Mouse (Mus musculus) cerebellum, postnatal 36 days (tissue): ENCODE results near the gene Mapkapk5.
A peak's percentile ranks its signal among the peaks of the same experiment; 100 is the strongest.
"Not testable (repeated sequence)": the region's sequence is repeated elsewhere in the genome, so short reads cannot be mapped to it uniquely, and the experiment has no call there.

Experiments used
- DNase-seq, 2 experiments: peaks; one replicate each; pipeline ENCODE4 v3.0.0; 2021 to 2022; ENCODE audit warnings: mixed read lengths in 2 of 2

Gene Mapkapk5

DNA sequence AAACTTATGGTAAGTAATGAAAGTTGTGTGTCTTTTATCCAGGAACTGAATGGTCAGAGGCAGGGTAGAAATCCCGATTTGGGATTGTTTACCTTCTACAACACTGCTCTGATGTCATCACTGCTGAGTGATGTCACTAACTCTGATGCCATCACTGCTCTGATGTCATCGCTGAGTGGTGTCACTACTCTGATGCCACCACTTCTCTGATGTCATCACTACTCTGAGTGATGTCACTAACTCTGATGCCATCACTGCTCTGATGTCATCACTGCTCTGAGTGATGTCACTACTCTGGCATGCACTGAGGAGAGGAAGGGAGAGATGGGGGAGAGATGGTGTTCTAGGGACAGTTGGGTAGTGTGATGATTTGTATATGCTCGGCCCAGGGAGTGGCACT, 16.7 kb upstream of the Mapkapk5 start:
- DNase-seq = no peak

DNA sequence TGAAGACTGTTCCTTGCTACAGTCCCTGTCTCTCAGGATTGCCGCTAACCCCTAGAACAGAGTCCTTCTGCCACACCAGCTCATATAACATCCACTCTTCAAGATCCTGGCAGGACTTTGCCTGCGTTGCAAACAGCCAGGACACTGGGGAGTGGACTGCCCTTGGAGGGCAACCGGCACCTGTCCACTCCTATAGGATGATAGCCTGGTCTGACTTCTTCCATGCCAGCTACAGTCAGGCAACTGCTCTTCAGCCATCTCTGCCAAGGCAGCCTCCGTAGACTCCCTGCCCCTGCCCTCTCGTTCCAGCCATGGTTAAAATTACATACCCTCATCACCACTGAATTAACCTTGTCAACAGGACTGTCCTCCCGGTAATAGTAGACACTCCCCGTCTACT, 3.5 kb upstream of the Mapkapk5 start:
- no peak for DNase-seq

DNA sequence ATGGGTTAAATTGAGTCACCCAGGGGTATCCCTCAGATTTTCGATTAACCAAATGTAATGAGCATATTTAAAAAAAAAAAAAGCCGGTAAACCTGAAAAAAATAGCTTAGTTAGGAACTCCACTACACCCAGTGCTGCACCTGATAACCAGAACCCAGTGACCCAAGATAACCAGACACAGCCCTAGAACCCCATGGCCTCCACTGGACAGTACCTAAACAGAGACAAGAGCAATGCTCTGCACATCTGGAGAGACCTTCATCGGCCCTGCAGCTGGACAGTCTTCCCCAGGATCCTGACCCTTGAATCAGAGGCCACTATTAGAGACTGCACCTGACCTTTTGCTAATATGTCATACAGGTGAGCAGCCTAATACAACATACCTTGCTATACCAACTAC, 1.4 kb upstream of the Mapkapk5 start:
- no peak for DNase-seq

DNA sequence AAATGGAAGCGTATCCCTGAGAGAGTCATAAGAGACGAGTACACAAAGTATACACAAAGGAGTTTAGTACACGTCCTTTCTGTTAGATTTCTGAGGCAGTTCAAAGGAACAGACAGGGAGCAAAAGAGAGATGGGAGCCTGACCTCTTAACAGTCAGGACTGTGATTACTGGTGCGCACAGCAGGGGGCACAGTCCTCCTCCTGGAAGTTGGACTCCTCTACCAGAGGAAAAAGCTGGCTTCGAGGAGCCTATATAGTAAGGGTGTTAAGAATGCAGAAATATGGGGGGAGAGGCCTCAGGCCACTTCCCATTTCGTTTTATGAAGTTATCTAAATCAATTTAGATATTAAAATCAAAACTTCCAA, 808 bp upstream of the Mapkapk5 start:
- peak; percentile 18 to 38 for DNase-seq

DNA sequence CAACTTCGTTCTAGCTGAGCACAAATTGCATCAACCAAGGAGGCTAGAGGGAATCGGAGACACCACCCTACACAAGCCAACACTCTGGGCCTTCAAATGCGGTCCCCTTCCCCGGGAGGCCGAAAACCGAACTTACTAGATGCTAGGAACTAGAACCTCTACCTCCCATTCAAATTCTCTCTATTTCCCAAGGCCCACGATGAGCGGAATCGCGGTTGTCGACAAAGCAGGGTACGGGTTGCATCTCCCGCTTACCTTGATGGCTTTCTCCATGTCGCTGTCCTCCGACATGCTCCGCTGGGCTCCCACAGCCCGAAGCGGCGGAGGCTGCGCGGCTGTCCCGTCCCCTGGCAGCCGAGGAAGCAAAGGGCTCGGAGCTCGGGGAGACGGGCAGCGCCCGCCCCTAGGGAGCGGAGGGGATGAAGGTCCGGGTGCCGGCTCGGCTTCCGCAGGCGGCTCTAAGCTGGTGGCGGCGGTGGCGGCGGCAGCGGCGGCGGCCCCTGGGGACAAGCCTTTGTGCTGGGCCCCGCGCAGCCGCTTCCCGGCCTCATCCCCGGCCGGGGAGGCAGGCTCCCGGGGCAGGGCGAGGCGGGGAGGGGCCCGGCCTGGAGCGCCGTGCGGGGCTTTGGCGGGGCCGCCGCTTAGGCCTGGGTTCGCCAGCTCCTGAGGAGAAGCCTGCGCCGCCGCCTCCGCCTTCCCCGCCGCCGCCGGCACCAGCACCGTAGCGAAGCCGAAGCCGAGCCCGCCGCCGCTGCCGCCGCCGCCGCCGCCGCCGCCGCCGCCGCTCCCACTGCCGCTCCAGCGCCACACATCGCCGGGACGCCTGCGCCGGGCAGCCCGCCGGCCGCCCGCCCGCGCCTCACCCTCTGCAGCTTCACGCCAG, 554 bp downstream of the Mapkapk5 start, which contains the start of the genes Adam1a and Gm42878:
Gene Adam1a, minus strand, starts transcription at position 573 of the 883 bp plus-strand sequence.
Gene Gm42878, minus strand, starts transcription at position 573 of the 883 bp plus-strand sequence.
- DNase-seq = peak; percentile 6 to 12

DNA sequence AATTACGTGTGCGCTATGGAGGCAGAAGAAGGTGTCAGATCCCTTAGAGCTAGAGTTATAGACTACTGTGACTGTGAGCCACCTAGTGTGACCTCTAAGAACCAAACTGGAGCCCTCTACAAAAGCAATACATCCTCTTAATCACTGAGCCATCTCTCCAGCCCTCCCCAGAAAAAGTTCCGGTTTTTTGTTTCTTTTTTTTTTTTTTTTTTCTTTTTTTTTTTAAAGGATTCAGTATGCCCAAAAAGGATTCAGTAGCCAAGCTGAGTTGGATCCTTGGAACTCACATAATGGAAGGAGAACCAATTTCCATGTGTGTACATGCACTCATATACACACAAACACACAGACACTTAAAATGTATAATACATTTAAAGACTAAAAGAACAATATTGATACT, 2.3 kb downstream of the Mapkapk5 start:
- DNase-seq = no peak

DNA sequence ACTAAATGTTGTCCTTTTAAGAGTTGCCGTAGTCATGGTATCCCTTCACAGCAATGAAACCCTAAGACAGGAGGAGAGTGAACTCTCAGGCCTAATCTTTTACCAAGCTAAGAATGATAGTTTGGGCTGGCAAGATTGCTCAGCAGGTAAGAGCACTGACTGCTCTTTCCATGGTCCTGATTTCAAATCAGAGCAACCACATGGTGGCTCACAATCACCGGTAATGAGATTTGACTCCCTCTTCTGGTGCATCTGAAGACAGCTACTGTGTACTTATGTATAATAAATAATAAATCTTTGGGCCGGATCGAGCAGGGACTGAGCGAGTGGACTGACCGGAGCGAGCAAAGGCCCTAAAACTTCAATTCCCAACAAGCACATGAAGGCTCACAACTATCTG, 4.5 kb downstream of the Mapkapk5 start:
- no peak for DNase-seq

DNA sequence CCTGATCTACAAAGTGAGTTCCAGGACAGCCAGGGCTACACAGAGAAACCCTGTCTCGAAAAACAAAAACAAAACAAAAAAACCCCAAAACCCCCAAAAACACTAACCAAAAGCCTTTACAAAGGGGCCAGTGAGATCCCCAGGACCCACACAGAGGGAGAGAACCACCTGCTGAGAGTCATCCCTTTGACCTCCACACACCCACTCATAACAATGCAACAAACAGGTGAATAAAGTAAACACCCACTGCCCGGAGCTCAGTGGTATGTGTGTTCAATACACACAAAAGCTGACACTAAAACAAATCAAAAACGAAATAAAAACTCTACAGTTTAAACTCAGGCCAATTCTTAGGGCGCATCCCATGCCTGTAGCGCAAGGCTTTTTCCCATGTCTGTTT, 5.6 kb downstream of the Mapkapk5 start:
- DNase-seq = no peak

DNA sequence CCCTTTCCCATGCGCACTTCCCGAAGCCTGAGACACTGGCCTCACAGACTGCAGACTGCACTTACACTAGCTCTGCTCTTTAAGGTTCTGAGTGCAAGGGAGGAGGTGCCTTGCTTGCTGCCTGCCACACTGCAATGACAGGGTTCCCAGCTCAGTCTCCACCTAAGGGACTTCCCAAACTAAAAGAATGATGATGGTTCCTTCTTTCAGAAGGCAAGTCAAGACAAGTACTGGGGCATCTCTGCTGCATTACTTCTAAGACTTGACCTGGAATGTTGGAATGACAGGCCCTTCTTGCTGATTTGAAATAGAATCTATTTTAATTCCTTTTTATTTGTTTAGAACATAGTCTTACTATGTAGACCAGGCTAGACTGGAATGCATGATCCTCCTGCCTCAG, 8.1 kb downstream of the Mapkapk5 start:
- DNase-seq = no peak

DNA sequence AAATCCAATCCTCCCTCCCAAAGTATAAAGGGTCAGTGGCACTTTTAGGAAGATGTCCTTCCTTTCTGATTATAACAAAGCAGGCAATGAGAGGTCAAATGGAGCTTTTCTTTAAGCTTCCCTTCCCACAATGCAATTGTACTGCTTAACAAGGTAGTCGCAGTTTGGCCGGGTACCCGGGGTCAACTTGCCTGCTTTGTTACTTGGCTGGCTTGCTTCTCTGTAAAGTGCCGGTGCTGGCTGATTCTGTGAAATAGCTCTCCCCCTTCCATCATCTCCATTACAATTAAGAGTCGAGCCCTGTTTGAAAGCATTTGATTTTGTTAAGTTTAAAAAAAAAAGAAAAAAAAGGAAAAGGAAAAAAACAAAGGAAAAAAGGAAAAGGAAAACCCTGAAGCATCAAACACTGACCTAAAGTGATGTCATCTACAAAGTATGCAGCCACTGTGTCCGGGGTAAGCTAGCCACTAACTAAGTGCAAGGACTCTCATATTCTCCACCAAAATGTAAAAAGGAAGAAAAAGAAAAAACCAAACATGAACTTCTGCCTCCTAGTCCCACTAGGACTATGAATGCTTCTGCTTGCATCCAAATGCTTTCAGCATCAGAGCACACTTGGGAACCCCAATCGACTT, 8.7 kb downstream of the Mapkapk5 start:
- no peak for DNase-seq

DNA sequence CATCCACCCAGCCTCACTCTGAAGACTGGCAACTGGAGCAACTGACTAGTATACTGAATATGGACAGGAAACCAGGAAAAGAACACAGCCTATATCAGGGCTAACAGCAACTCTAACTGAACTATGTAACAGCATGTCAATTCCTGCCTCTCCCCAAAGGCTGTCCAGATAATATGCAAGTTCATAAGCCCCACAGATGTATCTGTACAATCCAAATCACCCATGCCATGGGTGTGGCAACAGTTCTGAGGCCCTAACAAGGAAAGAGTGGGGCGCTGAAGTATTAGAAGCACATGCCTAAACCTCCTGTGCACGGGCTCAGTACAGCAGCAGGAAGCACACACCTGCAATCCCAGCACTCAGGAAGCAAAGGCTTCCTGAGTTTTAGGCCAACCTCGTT, 10.6 kb downstream of the Mapkapk5 start:
- no peak for DNase-seq

DNA sequence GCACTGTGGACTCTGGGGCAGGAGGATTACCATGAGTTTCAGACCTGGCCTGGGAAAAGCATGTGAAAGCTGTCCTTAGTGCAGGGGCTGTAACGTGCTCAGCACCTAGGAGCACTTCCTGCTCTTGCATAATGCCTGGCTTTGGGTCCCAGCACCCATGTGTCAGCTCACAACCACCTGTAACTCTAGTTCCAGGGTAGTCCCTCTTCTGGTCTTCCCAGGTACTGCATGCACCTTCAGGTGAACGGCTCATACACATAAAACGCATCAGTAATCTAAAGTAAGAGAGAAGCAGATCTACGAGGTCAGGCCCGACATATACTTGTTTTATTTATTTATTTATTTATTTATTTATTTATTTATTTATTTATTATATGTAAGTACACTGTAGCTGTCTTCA, 11.2 kb downstream of the Mapkapk5 start:
- DNase-seq = peak; percentile 13 to 14

DNA sequence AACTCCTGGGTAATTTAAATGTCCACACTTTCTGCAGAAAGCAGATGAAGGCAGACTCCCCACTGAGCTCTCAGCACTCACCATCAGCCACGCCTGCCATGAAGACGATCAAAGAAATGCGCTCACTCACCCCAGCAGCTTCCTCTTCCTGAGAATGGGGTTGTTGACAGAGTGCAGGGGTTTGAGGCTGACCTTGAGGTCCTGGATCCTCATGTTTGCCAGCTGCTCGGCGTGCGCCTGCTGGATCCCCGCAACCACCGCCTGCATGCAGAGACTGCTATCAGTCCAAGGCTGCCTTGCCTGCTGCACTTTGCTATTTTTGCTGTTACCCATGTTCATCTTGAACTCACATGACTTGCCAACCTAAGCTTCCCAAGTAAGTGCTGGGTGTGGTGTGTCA, 18.7 kb downstream of the Mapkapk5 start:
- no peak for DNase-seq

DNA sequence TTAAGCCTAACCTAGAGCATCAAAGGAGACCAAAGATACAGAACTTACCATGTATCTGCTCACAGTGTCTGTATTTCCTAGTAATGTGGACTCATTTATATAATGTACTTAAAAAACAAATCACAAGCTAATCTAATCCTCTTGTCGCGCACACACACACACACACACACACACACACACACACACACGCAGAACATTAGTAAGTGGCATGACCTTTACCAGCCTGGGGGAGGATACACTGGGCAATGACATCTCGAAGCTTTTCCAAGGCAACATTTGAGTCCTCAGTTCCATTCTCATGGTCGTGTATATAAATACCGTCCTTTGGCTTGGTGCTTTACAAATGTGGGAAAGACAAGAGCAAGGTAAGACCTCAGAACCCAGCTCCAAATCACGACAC, 19.2 kb downstream of the Mapkapk5 start:
- no peak for DNase-seq

DNA sequence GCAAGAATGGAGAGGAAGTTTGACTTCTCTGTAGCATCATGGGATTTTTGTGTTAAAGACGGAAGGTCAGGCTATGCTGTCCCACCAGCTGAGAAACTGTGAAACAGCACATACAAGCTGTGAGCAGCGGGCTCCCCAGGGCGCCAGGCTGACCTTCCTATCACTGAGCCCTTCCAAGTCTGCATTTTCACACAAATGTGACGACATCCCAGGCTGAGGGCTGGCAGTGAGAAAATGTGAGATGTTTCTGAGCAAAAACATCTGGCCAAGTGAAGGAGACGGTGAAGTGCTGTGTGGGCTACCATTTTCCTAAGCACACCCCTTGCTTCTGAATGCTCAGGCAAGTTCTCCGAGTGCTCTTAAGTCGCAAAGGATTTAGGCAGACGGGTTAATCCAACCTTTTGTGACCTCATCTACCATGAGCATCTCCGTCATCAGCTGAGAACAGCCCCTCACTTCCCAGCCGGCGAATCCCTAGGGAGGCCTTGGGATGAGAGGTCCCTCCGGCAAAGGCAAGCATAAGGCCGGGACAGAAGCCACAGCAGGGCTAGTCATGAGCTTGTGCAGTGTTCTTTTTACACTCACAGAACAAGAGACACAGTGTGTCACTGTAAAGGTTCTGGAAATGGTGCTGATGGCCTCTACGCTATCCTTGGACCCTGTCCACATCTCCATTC, 19.8 kb downstream of the Mapkapk5 start:
- no peak for DNase-seq

DNA sequence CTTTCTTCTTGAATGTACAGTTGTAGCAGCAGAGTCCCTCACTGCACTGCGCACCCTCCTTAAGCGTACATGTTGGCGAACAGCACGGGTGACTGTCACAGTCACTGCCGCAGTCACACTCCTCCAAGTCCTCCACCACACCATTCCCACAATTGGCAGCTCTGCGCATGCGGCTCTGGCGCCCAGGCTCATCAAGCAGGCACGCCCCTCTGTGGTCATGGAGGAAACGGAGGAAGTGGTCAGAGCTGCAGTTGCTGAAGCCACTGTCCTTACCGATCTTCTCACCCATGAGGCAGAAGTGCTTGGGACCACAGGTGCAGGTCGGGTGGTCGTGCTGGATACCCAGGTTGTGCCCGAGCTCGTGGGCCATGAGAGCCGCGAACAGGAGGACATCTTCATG, 25.9 kb downstream of the Mapkapk5 start:
- not testable (repeated sequence) for DNase-seq

DNA sequence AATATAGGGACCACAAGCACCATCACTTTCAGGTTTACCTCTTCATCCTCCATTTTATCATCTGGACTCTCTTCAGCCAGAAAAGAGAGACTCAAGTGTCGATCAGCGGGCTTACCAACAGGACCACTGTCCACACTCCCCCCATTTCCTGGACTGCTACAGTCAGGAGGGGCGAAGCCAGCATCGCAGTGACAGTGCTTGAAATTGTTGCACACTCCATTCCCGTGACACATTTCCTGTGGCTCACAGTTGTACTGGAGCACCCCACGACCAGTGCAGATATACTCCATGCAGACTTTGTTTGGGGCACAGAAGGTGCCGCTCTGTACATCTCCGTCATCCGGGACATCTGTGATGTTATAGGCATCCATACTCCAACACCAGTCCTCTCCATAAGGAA, 26.7 kb downstream of the Mapkapk5 start:
- DNase-seq = no peak

DNA sequence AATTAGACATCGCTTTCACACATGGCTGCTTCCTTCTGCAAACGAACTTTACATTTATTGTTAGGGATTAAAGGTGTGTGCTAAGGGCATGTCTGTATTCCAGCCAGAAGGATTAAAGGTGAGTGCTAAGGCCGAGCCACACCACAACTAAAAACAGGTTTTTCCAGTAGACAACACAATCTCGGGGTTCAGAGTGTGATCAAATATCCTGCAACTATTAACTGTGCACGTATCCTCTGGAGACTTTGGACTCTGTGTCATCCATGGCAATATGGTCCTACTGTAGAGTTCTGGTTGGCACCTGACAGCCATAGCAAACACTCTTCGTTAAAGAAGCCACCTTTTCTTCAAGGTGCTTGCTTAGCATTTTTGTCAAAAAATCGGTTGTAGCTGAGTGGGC, 35.7 kb downstream of the Mapkapk5 start:
- DNase-seq = no peak

DNA sequence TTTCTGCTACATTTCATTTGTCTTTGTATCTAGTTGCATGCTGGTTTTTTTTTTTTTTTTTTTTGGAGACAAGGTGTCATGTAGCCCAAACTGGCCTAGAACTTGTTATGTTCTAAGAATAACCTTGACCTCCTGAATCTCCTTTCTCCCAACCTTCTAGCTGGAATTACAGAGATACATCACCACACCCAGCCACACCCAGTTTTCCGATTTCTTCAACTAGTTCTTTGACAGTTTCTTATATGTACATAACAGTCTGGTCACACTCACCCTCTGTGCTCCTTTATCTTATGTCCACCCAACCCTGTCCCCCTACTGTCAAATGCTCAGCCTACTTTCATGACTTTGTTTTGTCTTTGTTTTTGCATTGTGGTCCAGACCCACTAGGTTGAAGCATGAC, 38.9 kb downstream of the Mapkapk5 start:
- DNase-seq = no peak

DNA sequence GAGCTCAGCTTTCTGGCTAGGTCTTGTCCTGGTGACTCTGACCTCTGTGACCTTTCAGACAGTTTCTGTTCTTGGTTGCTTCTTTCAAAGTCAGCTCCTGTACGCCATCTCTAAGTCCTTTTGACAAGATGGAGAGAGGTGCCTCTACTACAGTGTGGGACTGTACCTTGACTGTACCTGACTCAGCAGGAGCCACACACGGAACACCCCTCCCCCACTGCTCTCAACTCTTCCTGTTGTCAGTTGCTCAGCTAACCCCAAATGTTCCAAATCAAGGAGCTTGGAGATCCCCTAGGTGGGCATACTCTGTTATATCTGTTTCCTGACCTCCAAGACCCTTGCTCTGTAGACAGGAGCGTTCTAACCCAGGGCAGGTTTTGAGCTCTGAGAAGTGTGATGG, 42.5 kb downstream of the Mapkapk5 start, which contains the start of gene Adam1b:
Gene Adam1b, minus strand, starts transcription at position 205 of the 400 bp plus-strand sequence.
- no peak for DNase-seq

DNA sequence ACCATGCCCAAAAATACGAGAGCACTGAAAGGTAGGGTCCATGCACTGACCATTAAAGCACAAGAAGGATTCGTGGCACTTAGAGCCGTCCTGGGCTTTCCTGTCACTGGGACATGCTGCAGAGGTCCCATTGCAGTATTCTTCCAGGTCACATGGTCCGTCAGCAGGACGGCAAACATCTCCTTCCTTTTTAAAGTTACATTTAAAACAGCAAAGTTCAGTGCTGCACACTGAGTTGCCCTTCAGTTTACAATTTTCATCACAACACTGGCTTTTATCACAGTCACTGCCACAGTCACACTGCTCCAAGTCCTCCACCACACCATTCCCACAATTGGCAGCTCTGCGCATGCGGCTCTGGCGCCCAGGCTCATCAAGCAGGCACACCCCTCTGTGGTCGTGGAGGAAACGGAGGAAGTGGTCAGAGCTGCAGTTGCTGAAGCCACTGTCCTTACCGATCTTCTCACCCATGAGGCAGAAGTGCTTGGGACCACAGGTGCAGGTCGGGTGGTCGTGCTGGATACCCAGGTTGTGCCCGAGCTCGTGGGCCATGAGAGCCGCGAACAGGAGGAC, 44.2 kb downstream of the Mapkapk5 start:
- not testable (repeated sequence) for DNase-seq

DNA sequence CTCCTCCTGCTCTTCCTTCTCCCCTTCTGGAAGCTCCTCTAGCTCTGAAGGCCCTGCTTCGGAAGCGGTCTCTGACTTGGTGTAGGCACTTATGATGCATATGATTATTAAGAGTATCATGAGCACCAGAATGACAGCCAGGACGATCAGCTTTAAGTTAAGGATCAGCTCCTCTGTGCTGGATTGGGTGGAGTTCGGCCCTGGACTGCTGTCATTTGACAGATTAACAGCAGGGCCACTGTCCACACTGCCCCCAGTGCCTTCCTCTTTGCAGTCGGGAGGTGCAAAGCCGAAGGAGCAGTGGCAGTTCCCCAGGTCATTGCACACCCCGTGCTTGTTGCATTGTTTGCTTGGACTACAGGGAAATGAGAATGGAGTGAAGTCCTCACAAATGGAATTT, 45.0 kb downstream of the Mapkapk5 start:
- DNase-seq = no peak

DNA sequence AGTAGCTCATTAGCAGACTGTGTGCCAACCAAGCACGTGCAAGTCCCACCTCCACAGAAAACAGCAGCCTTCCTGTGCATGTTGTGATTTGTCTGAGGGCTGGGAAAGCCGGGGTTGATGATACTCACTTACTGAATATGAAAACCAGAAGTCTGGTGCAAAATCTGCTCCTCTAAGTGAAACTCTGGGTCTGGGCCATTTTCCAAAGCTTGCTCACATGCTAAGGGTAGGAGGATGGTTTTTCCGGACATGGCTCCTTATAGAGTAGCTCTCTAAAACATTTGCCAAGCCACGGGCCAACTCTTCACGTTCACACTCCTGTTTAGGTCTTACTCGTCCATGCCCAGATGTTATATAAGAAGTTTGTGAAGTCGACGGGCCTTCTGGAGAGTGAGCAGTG, 52.4 kb downstream of the Mapkapk5 start:
- no peak for DNase-seq
